In the genomic region with DNA sequence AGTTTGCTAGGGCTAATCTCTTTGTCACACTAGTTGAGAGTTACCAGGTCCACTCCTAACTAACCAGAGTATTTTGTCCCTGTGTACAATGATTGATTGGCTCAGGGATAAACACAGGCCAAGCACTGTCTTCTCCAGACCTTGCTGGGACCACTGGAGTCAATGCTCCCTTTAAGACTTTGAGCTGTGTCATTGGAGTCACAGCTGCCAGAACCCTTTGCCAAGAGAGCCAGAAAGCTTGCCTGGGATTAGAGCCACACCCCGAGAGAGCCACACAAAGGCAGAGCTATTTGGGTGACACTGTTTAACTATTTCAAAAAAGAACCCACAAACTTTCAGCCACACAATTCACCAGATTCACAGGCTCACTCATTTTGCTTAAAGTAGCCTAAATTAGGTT, we compare ENCODE assay signal across 13 mouse cellular contexts. TPM values are rescaled to one million over a fixed set of nuclear protein-coding genes. Genes with fewer than 3 reads are reported as not detected.
A peak's percentile ranks its signal among the peaks of the same experiment; 100 is the strongest.
DNase-seq lines count a peak whose midpoint lies in the region; ATAC-seq lines count a peak whose summit lies in the region.
"Had no signal": no experiment of that assay in that cellular context is flagged by ENCODE, and none has a peak within 500 bp of the region (broad histone marks: within the 10 kb centered on the region; RNA-seq: fewer than 3 reads in every experiment).

No protein-coding gene starts in this region.

- DNase-seq in adrenal gland, adult 2 months: peak; percentile 6
- DNase-seq in adrenal gland, adult 18-20 months (ENCODE audit: low spot score in 2 of 2): no peak
- DNase-seq in layer of hippocampus, adult 11-12 months (ENCODE audit: low spot score): peak; percentile 30
- no peak for DNase-seq in layer of hippocampus, adult 9-10 months (ENCODE audit: low spot score)
- DNase-seq in NIH3T3 (ENCODE audit: low read depth): peak; percentile 65
- DNase-seq in heart, postnatal 25 days (ENCODE audit: low spot score): peak; percentile 26
- DNase-seq in liver, embryonic 11.5 days (ENCODE audit: low spot score): no peak
- no peak for DNase-seq in urinary bladder, adult 2 months (ENCODE audit: low spot score)
- DNase-seq: thymus, adult 18-20 months had no signal

- H3K27me3 ChIP-seq in liver, embryonic 11.5 days (replicated peaks; ENCODE audit: control insufficient read depth, insufficient read depth, low read length): no peaks in the 10 kb centered on the region
- H3K27me3 ChIP-seq: liver, embryonic 12.5 days had no signal

- no peak for ATAC-seq in liver, embryonic 11.5 days (replicated peaks; ENCODE audit: low FRiP score)
- ATAC-seq: inflammation-experienced regulatory T-cells, adult 6 months; liver, embryonic 12.5 days had no signal

- H3K4me1 ChIP-seq in liver, embryonic 11.5 days (replicated peaks; ENCODE audit: control insufficient read depth, insufficient read depth, low read length): no peaks in the 10 kb centered on the region
- H3K4me1 ChIP-seq: liver, embryonic 12.5 days had no signal

- WGBS in liver, embryonic 11.5 days: 36% methylated on average over 1 of the region's 1 CpGs

- H3K27ac ChIP-seq in liver, embryonic 11.5 days (ENCODE audit: low read depth, low read length): no peak overlapping the region
- H3K27ac ChIP-seq: liver, embryonic 12.5 days had no signal

- no peaks in the 10 kb centered on the region for H3K9me3 ChIP-seq in liver, embryonic 11.5 days (ENCODE audit: control insufficient read depth, low read length)
- H3K9me3 ChIP-seq: G1E; liver, embryonic 12.5 days had no signal

- no peak overlapping the region for H3K4me2 ChIP-seq in liver, embryonic 11.5 days
- H3K4me2 ChIP-seq: liver, embryonic 12.5 days had no signal

- H3K4me3 ChIP-seq in liver, embryonic 11.5 days (ENCODE audit: low read depth, low read length): no peak overlapping the region
- H3K4me3 ChIP-seq: erythroblast, embryonic 14.5 days; liver, embryonic 12.5 days had no signal

- H3K9ac ChIP-seq in liver, embryonic 11.5 days (ENCODE audit: low read depth, low read length): no peak overlapping the region
- H3K9ac ChIP-seq: liver, embryonic 12.5 days had no signal

- no peaks in the 10 kb centered on the region for H3K36me3 ChIP-seq in liver, embryonic 11.5 days (ENCODE audit: control insufficient read depth, insufficient read depth, low read length)
- H3K36me3 ChIP-seq: G1E; liver, embryonic 12.5 days had no signal

- intact Hi-C loops in heart, postnatal 25 days (cut with DNase I): no loop called here

RNA-seq across cellular contexts. Expression of gene Acyp2, which starts 23.3 kb away (rescaled TPM):
- 10 to 100 TPM; 25.9 to 37.1 TPM for total RNA-seq in adrenal gland, adult 2 months (2021)
- 3.9 TPM in 2 replicates for polyA plus RNA-seq in adrenal gland, adult 2 months (2012; rRNA removed)
- 10 to 100 TPM; 34.3 to 50.8 TPM for total RNA-seq in adrenal gland, adult 18-20 months (2021)
- 10 to 100 TPM; 74.2 to 80.7 TPM for total RNA-seq in heart, postnatal 25 days (2021)
- polyA plus RNA-seq in liver, embryonic 11.5 days (2014; fragmentation: Nextera tagmentation; extraction: Ambion mirVana): 4.7 and 7.2 TPM in 2 replicates
- polyA plus RNA-seq in urinary bladder, adult 2 months (2012; rRNA removed): 34.8 and 35.4 TPM in 2 replicates

Comparison
In these comparisons a context has a peak if more than half of its experiments do, and no peak if none do; other contexts are left out.
1. DNase-seq: peak in adrenal gland, adult 2 months (single experiment), layer of hippocampus, adult 11-12 months (single experiment), NIH3T3 (single experiment) and heart, postnatal 25 days (single experiment); none in adrenal gland, adult 18-20 months (0 of 2), layer of hippocampus, adult 9-10 months (single experiment), liver, embryonic 11.5 days (single experiment) and urinary bladder, adult 2 months (single experiment).